Mouse (Mus musculus) liver, embryonic 12.5 days (tissue): ENCODE data around the gene Mettl16. TPM values are rescaled to one million over a fixed set of nuclear protein-coding genes. Genes with fewer than 3 reads are reported as not detected.
A peak's percentile ranks its signal among the peaks of the same experiment; 100 is the strongest.

Experiments used
- ATAC-seq: fragments of 200-750 bp; cut with Nextera tagmentation; 2 replicates; pipeline ENCODE4 v1.8.0; 2017; ENCODE audit warnings: moderate number of reproducible peaks, mild to moderate bottlenecking, moderate library complexity
- H3K27ac ChIP-seq: fragments of 300-500 bp; sonication (generic); 2 replicates; pipeline ENCODE4 v1.5.1; 2016; ENCODE audit warnings: mild to moderate bottlenecking
- H3K27me3 ChIP-seq: fragments of 300-500 bp; sonication (generic); replicated peaks from 2 replicates; pipeline ENCODE4 v1.6.1; 2016; ENCODE audit warnings: mild to moderate bottlenecking, moderate library complexity
- H3K36me3 ChIP-seq: fragments of 300-500 bp; sonication (generic); 2 replicates; pipeline ENCODE4 v1.6.1; 2016; ENCODE audit warnings: mild to moderate bottlenecking, moderate library complexity
- H3K4me1 ChIP-seq: fragments of 300-500 bp; sonication (generic); 2 replicates; pipeline ENCODE4 v1.6.1; 2016
- H3K4me2 ChIP-seq: fragments of 300-500 bp; sonication (generic); 2 replicates; pipeline ENCODE4 v1.6.1; 2016; ENCODE audit warnings: mild to moderate bottlenecking, moderate library complexity
- H3K4me3 ChIP-seq: fragments of 300-500 bp; sonication (generic); 2 replicates; pipeline ENCODE4 v1.5.1; 2016; ENCODE audit warnings: mild to moderate bottlenecking, moderate library complexity
- H3K9ac ChIP-seq: fragments of 300-500 bp; sonication (generic); 2 replicates; pipeline ENCODE4 v1.6.1; 2016; ENCODE audit warnings: mild to moderate bottlenecking, moderate library complexity
- H3K9me3 ChIP-seq: fragments of 300-500 bp; sonication (generic); replicated peaks from 2 replicates; pipeline ENCODE4 v1.6.1; 2016; ENCODE audit warnings: mild to moderate bottlenecking, moderate library complexity
- WGBS: fragments of 180-500 bp; shearing (Covaris S2); methylation state at CpG from one replicate; pipeline ENCODE4 v1.1.7; 2016; ENCODE audit not compliant: insufficient replicate concordance; 5-methylcytosine and 5-hydroxymethylcytosine counted together
- polyA plus RNA-seq: library from polyadenylated mRNA; unstranded; fragments of >200 nt; fragmentation: Nextera tagmentation; extraction: Ambion mirVana; gene quantifications from 2 replicates; pipeline ENCODE4 v1.2.1, GENCODE M21; 2016

Mettl16 gene
- polyA plus RNA-seq = 44.3 and 46.6 TPM in 2 replicates

DNA sequence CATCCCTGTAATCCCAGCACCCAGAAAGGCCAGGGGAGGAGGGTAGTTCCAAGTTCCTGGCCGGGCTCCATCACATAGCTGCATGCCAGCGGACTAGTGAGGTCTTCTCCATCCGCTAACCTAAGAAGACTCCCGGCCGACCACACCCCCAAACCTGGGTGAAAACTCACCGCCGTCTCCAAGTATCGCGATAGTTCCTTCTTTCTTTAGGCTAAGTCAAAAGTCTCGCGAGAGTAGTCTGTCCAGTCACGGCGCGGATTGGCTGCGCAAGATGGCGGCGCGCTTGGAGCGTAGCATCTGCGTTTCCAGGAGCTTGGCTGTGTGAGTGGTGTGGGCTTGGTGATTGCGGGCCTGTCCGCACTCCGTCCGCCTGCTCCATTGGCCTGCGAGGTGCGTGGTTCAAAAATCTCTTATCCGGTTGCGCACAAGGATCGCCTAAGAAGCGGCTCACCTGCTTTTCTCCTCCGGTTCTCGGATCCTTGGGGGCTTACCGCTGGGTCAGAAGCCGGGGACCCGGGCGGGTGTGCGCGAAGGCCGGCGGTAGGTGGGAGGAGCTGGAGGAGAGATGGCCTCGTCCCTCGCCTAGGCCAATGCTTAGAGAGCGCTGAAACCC is at the start of gene Mettl16:
TSS of gene Mettl16 (plus strand) at position 236 of the 613 bp plus-strand sequence.
- under 1% methylated on average over 43 of the region's 43 CpGs for WGBS
- Histone ChIP-seq H3K9me3 (no peaks in the 10 kb centered on the region), H3K9ac (peak within 1 kb of the TSS; percentile 83), H3K4me1 (peaks cover 23% of the 10 kb centered on the region), H3K27ac (peak within 1 kb of the TSS; percentile 88), H3K4me2 (peak within 1 kb of the TSS; percentile 87), H3K27me3 (no peaks in the 10 kb centered on the region), H3K36me3 (peaks cover 27% of the 10 kb centered on the region), H3K4me3 (peak within 1 kb of the TSS; percentile 93)
- ATAC-seq = peak; percentile 92

GRCm38 (mm10) chr11:74721141-74721540 is 49.5 kb upstream of the Mettl16 start:
- Histone ChIP-seq H3K27me3 (no peaks in the 10 kb centered on the region), H3K9me3 (no peaks in the 10 kb centered on the region), H3K36me3 (0 out of 2 replicates have a peak, but pooled peaks cover 2% of the 10 kb centered on the region), H3K4me1 (peaks cover 53% of the 10 kb centered on the region), H3K9ac (0 out of 2 replicates have a peak overlapping the region, but pooled peaks have one; percentile 37), H3K4me2 (peak overlapping the region; percentile 49), H3K27ac (no peak overlapping the region), H3K4me3 (peak overlapping the region; percentile 29; the same call in 1 of the 2 replicates)
- WGBS = 44% methylated on average over 2 of the region's 2 CpGs
- ATAC-seq = no peak

DNA sequence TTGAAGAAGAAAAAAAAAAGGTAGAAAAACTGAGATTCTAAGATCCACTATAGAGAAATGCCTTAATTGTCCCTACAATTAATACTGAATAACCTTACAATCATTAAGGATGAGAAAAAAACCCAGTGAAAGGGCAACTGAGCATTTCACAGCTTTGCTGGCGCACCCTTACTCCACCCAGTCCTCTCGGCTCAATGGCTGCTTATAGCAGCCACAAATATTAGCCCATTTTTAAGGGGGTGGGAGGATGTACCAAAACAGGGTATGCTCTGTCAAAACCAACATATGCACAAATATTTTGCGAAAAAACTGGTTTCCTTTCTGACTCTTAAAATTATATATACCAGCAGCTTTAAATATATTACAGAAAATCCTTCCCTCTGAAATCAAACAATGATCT is 48.7 kb upstream of the Mettl16 start:
- H3K4me3 ChIP-seq = peak overlapping the region; percentile 99
- no peak for ATAC-seq
- 29% methylated on average over 3 of the region's 3 CpGs for WGBS
- H3K9me3 ChIP-seq = no peaks in the 10 kb centered on the region
- peaks cover 47% of the 10 kb centered on the region for H3K4me1 ChIP-seq
- no peaks in the 10 kb centered on the region for H3K36me3 ChIP-seq
- no peaks in the 10 kb centered on the region for H3K27me3 ChIP-seq
- peak overlapping the region; percentile 56 for H3K9ac ChIP-seq
- no peak overlapping the region; the same call in 1 of the 2 replicates for H3K27ac ChIP-seq
- H3K4me2 ChIP-seq = peak overlapping the region; percentile 76

DNA sequence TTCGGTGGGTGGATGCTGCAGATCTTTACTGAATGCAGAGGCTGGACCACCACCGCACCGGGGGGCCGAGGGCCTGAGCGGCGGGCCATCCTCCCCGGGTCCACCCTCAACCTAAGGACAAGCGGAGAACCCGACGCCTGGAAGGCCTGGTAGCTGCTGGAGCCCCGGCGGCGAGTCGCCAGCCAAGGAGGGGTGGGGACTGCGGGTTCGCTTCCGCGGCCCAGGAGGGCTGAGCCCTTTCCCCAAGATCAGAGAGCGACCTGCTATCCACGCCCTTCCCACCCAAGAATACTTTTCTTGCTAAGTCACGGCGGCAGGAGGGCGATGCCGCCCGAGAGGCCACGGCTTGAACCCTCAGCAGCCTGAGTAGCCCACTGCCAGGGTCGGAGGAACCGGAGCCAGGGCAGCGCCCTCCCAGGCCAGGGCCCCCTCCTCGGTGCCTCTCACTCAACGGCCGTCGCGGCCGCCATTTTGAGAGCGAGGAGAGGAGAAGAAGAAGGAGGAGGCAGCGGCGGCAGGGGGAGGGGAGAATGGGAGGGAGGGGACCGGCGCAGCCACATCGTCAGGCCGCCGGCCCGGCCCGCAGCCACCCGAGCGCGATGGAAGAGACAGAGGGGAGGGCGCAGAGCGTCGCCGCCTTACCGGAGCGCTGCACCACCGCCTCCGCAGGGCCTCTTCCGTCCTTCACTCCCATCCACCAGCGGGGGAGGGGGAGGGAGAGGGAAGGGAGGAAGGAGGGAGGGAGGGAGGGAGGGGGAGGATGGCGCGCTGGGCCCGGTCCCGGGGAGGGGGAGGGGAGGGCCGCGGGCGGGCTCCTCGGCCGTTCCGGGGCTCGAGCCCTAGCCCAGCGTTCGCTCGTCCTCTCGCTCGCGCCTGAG is 47.0 kb upstream of the Mettl16 start:
- H3K4me3 ChIP-seq = peak overlapping the region; percentile 99
- 0 out of 2 replicates have a peak, but pooled peaks cover 5% of the 10 kb centered on the region for H3K27me3 ChIP-seq
- H3K9me3 ChIP-seq = no peaks in the 10 kb centered on the region
- WGBS = 0% methylated on average over 30 of the region's 75 CpGs
- peak overlapping the region; percentile 100 for H3K27ac ChIP-seq
- peaks cover 44% of the 10 kb centered on the region for H3K4me1 ChIP-seq
- no peaks in the 10 kb centered on the region for H3K36me3 ChIP-seq
- peak; percentile 80 for ATAC-seq
- peak overlapping the region; percentile 98 for H3K9ac ChIP-seq
- H3K4me2 ChIP-seq = peak overlapping the region; percentile 76

- Histone ChIP-seq H3K4me3 (peak within 1 kb of the TSS; percentile 99), H3K9me3 (no peaks in the 10 kb centered on the region), H3K4me2 (peak within 1 kb of the TSS; percentile 76), H3K27ac (peak within 1 kb of the TSS; percentile 100), H3K36me3 (no peaks in the 10 kb centered on the region), H3K9ac (peak within 1 kb of the TSS; percentile 98), H3K4me1 (peaks cover 39% of the 10 kb centered on the region), H3K27me3 (0 out of 2 replicates have a peak, but pooled peaks cover 5% of the 10 kb centered on the region)
- peak; percentile 95 for ATAC-seq
- WGBS = 2% methylated on average over 38 of the region's 56 CpGs
Observed at GRCm38 (mm10) chr11:74724235-74724791, 46.3 kb upstream of the Mettl16 start, which contains the start of gene Pafah1b1. Gene Pafah1b1, minus strand, starts transcription at chr11:74724670.

- H3K36me3 ChIP-seq = no peaks in the 10 kb centered on the region
- ATAC-seq = no peak
- 0 out of 2 replicates have a peak overlapping the region, but pooled peaks have one; percentile 99 for H3K4me3 ChIP-seq
- no peak overlapping the region for H3K27ac ChIP-seq
- 0 out of 2 replicates have a peak, but pooled peaks cover 5% of the 10 kb centered on the region for H3K27me3 ChIP-seq
- peak overlapping the region; percentile 98; the same call in 1 of the 2 replicates for H3K9ac ChIP-seq
- peaks cover 31% of the 10 kb centered on the region for H3K4me1 ChIP-seq
- H3K4me2 ChIP-seq = peak overlapping the region; percentile 76
- whole genome bisulfite sequencing = 80% methylated on average over 5 of the region's 5 CpGs
- H3K9me3 ChIP-seq = no peaks in the 10 kb centered on the region
Observed at GRCm38 (mm10) chr11:74725181-74725580, 45.4 kb upstream of the Mettl16 start.

DNA sequence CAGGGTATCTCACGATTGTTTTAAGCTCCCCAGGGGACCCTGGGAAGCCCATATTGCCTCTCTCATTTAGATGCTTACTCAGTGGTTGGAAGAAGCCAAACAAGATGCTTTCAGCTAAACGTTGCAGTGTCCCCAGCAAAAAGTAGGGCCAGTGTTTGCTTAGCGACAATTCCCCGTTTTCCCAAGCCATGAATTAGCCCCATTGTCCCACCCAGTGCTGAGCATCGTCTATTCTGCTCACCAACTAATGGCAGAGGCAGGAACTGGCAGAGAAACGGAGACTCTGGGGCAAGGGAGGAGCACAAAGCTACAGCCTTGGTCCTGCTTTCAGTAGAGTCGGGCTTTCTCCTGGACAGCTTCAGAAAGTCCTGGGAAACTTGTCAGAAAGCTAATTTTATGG is 35.7 kb upstream of the Mettl16 start:
- ATAC-seq = no peak

GRCm38 (mm10) chr11:74737861-74738260 is 32.8 kb upstream of the Mettl16 start:
- no peaks in the 10 kb centered on the region for H3K27me3 ChIP-seq
- H3K9me3 ChIP-seq = no peaks in the 10 kb centered on the region; the same call in 1 of the 2 replicates
- no peak overlapping the region for H3K9ac ChIP-seq
- H3K4me2 ChIP-seq = no peak overlapping the region
- H3K4me1 ChIP-seq = no peaks in the 10 kb centered on the region
- H3K36me3 ChIP-seq = no peaks in the 10 kb centered on the region
- no peak overlapping the region for H3K27ac ChIP-seq
- 43% methylated on average over 3 of the region's 3 CpGs for WGBS
- H3K4me3 ChIP-seq = no peak overlapping the region
- ATAC-seq = no peak

More for the DNA sequence above, 35.7 kb upstream of the Mettl16 start:
- H3K4me2 ChIP-seq = no peak overlapping the region
- H3K27ac ChIP-seq = no peak overlapping the region
- no peak overlapping the region for H3K9ac ChIP-seq
- no peaks in the 10 kb centered on the region; the same call in 1 of the 2 replicates for H3K9me3 ChIP-seq
- no peaks in the 10 kb centered on the region for H3K4me1 ChIP-seq
- no peaks in the 10 kb centered on the region for H3K27me3 ChIP-seq
- 39% methylated on average over 7 of the region's 7 CpGs for WGBS
- no peak overlapping the region for H3K4me3 ChIP-seq
- H3K36me3 ChIP-seq = no peaks in the 10 kb centered on the region

DNA sequence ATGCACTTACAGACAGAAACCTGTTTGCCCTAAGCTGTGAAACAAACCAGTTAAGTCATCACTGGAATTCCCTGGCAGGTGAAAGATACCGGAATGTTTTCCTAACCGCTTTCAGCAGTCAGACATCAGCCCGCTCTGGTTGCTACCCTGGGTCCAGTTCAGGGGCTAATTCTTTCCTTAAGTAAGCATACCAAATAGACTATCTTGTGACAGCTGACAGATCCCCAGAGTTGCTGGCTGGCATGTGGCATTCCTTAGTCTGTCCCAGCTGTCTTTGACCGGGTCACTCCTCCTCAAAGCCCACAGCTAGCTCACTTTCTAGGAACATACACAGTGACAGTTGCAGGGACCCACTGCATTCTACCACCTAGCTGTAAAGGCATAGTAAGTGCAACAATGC is 22.6 kb upstream of the Mettl16 start:
- H3K27me3 ChIP-seq = no peaks in the 10 kb centered on the region
- no peak for ATAC-seq
- no peak overlapping the region for H3K4me3 ChIP-seq
- no peaks in the 10 kb centered on the region for H3K4me1 ChIP-seq
- H3K36me3 ChIP-seq = no peaks in the 10 kb centered on the region
- no peak overlapping the region for H3K9ac ChIP-seq
- no peak overlapping the region for H3K4me2 ChIP-seq
- 68% methylated on average over 4 of the region's 4 CpGs for WGBS
- no peak overlapping the region for H3K27ac ChIP-seq
- no peaks in the 10 kb centered on the region for H3K9me3 ChIP-seq

DNA sequence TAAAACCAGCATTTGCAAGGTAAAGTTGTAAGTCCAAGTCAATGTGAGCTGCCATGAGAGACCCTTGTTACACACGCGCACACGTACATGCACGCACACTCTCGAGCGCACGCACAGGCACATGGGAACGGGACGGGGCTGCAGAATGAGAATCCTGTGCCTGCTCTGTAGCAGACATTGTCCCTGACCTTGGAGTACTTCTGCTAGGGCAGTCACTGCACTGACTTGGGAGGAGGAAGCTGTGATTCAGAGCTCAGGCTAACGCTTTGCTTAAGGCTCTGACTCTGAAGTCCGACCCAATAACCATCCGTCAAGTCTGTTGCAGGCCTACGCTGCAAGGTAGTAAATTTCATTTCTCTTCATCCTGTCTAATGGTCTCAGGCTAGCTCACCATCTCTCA is 21.4 kb upstream of the Mettl16 start:
- no peaks in the 10 kb centered on the region for H3K36me3 ChIP-seq
- H3K4me3 ChIP-seq = no peak overlapping the region
- no peaks in the 10 kb centered on the region for H3K4me1 ChIP-seq
- no peak overlapping the region for H3K27ac ChIP-seq
- no peak overlapping the region for H3K4me2 ChIP-seq
- 87% methylated on average over 13 of the region's 13 CpGs for WGBS
- no peaks in the 10 kb centered on the region for H3K9me3 ChIP-seq
- H3K27me3 ChIP-seq = no peaks in the 10 kb centered on the region
- H3K9ac ChIP-seq = no peak overlapping the region
- no peak for ATAC-seq

DNA sequence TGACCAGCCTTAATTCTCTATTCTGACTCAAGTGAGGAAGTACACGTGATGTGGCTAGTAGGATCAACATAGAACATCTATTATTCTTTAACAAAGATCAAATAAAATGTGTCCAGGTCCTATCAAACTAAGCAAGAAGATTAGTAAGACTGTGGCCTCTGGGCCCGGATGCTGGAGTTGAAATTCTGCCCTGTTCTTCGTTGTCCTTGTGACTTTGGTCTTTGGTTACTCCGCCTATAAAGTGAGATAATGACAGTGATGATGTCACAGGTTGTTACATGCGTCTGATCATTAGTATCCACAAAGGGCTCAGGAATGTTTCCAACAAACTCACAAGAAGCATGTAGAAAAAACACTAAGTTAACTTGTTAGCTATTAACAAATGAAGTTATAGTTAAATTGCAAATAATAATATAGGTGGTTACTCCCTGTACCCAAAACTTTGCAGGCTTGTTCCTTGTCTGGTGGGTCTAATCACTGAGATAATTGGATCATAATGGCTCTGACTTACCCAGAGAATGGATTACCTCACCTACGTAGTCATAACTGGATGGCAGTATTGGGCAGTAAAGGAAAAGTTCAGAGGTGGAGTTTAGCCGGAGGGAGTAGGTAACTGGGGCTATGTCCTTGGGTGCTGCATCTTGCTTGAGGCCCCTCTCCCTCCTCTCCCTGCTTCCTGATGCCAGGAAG is 19.8 kb upstream of the Mettl16 start:
- no peaks in the 10 kb centered on the region for H3K9me3 ChIP-seq
- H3K4me2 ChIP-seq = no peak overlapping the region
- WGBS = 62% methylated on average over 7 of the region's 7 CpGs
- no peak overlapping the region for H3K27ac ChIP-seq
- no peaks in the 10 kb centered on the region for H3K4me1 ChIP-seq
- H3K36me3 ChIP-seq = no peaks in the 10 kb centered on the region
- H3K27me3 ChIP-seq = no peaks in the 10 kb centered on the region
- no peak overlapping the region for H3K9ac ChIP-seq
- no peak for ATAC-seq
- H3K4me3 ChIP-seq = no peak overlapping the region
